Mouse (Mus musculus): ENCODE measurements around the gene Sorbs1. TPM values are rescaled to one million over a fixed set of nuclear protein-coding genes. Genes with fewer than 3 reads are reported as not detected.

Sorbs1 gene
- polyA plus RNA-seq, 1 experiment = 38.8 TPM

DNA sequence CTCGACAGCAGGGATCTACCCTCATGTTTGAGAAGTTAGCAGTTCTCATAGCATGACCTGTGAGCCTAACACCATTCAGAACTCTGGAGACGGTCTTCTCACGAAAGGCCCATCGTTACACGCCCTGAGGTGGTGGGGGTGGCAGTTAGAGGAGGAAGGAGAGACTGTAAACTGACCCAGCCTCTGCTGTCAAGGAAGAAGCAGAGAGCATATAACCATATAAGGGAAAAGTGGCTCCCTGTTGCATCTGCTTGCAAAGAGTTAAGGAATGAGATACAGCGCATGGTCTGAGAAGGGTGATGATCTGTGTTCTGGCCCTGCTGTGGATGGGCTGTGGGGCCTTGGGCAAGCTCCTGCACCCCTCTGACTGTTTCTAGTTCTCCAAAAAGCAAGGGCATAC, 50.7 kb downstream of the Sorbs1 start:
- peaks cover 18% of the 10 kb centered on the region for H3K79me2 ChIP-seq (ENCODE audit: control insufficient read depth, insufficient read depth)
- no peaks in the 10 kb centered on the region for H3K36me3 ChIP-seq (ENCODE audit: control insufficient read depth, insufficient read depth)
- no peak for TF ChIP-seq USF1 (IDR thresholded peaks at IDR 0.05; ENCODE audit: low read depth)
- peak; percentile 96 for TF ChIP-seq SRF (IDR thresholded peaks at IDR 0.05; ENCODE audit: control insufficient read depth, insufficient read length, low read depth)
- TF ChIP-seq CEBPB (IDR thresholded peaks at IDR 0.05; ENCODE audit: insufficient read depth, poor library complexity, severe bottlenecking) = peak; percentile 64; the same call in 1 of the 2 replicates
- H3ac ChIP-seq (ENCODE audit: control insufficient read depth, insufficient read length) = no peak overlapping the region
- peak overlapping the region; percentile 31 for H3K4me2 ChIP-seq (ENCODE audit: low read depth)
- H3K27me3 ChIP-seq (ENCODE audit: control insufficient read depth, insufficient read depth, insufficient read length) = no peaks in the 10 kb centered on the region
- H3K4me3 ChIP-seq = no peak overlapping the region

DNA sequence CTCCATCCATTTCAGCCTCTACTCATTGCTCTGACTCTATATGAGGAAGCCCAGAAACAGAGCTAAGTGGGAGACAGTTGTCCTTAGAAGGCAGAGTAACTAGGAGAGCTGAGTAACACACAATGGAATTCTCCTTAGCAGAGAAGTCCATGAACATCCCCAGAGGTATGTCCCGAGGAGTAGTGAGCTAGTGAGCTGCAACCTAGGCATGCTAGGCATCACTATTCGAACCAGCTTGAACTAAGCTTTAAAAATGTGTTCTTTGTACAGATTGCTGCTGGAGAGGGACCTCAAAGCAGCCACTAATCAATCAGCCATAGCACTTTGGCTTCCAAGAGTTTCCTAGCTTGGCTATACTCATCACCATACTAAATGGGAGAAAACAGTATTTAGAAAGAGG, 51.1 kb downstream of the Sorbs1 start:
- H3K36me3 ChIP-seq (ENCODE audit: control insufficient read depth, insufficient read depth) = no peaks in the 10 kb centered on the region
- no peak overlapping the region for H3ac ChIP-seq (ENCODE audit: control insufficient read depth, insufficient read length)
- peak overlapping the region; percentile 31 for H3K4me2 ChIP-seq (ENCODE audit: low read depth)
- peaks cover 18% of the 10 kb centered on the region for H3K79me2 ChIP-seq (ENCODE audit: control insufficient read depth, insufficient read depth)
- H3K27me3 ChIP-seq (ENCODE audit: control insufficient read depth, insufficient read depth, insufficient read length) = no peaks in the 10 kb centered on the region
- no peak overlapping the region for H3K4me3 ChIP-seq
- TF ChIP-seq E2F4 (IDR thresholded peaks at IDR 0.05; ENCODE audit: insufficient read depth) (no peak), USF1 (IDR thresholded peaks at IDR 0.05; ENCODE audit: low read depth) (no peak), MYOD1 (IDR thresholded peaks at IDR 0.05; ENCODE audit: control insufficient read depth in 1 of 3, insufficient read length in 2 of 3, low read depth in 2 of 3) (no peak), POLR2AphosphoS2 (IDR thresholded peaks at IDR 0.05; ENCODE audit: insufficient read length, low read depth) (no peak), MYOG (IDR thresholded peaks at IDR 0.05; ENCODE audit: control insufficient read depth in 1 of 3, insufficient read depth in 1 of 3, insufficient read length in 2 of 3, low read depth in 2 of 3) (no peak), MAX (IDR thresholded peaks at IDR 0.05; ENCODE audit: low read depth) (no peak), CEBPB (IDR thresholded peaks at IDR 0.05; ENCODE audit: insufficient read depth, poor library complexity, severe bottlenecking) (no peak), TCF3 (IDR thresholded peaks at IDR 0.05; ENCODE audit: insufficient read length, low read depth) (no peak), REST (IDR thresholded peaks at IDR 0.05; ENCODE audit: insufficient read depth, insufficient read length) (no peak), TCF12 (IDR thresholded peaks at IDR 0.05; ENCODE audit: insufficient read depth, poor library complexity, severe bottlenecking) (no peak), POLR2A (IDR thresholded peaks at IDR 0.05; ENCODE audit: insufficient read length, low read depth) (no peak), SRF (IDR thresholded peaks at IDR 0.05; ENCODE audit: control insufficient read depth, insufficient read length, low read depth) (no peak)

DNA sequence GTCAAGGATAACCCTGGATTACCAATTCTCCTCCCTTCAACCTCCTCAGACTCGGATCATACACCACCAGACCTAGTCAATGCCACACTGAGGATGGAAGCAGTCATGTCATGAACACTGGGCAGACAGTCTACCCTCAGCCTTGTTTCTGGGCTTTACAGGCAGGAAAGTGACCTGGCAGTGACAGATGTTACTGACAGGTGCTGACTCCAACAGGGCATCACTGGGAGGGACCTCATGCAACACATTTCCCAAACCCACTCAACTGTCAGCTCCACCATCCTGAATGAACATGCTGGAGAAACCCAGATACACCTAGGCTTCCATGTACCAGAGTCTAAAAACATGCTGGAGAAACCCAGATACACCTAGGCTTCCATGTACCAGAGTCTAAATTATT, 51.9 kb downstream of the Sorbs1 start:
- Histone ChIP-seq H3ac (ENCODE audit: control insufficient read depth, insufficient read length) (no peak overlapping the region), H3K27me3 (ENCODE audit: control insufficient read depth, insufficient read depth, insufficient read length) (no peaks in the 10 kb centered on the region), H3K4me3 (no peak overlapping the region), H3K79me2 (ENCODE audit: control insufficient read depth, insufficient read depth) (peaks cover 25% of the 10 kb centered on the region), H3K4me2 (ENCODE audit: low read depth) (no peak overlapping the region), H3K36me3 (ENCODE audit: control insufficient read depth, insufficient read depth) (no peaks in the 10 kb centered on the region)
- TF ChIP-seq SRF (IDR thresholded peaks at IDR 0.05; ENCODE audit: control insufficient read depth, insufficient read length, low read depth) (no peak), POLR2AphosphoS2 (IDR thresholded peaks at IDR 0.05; ENCODE audit: insufficient read length, low read depth) (no peak), POLR2A (IDR thresholded peaks at IDR 0.05; ENCODE audit: insufficient read length, low read depth) (no peak), MAX (IDR thresholded peaks at IDR 0.05; ENCODE audit: low read depth) (no peak), MYOD1 (IDR thresholded peaks at IDR 0.05; ENCODE audit: control insufficient read depth in 1 of 3, insufficient read length in 2 of 3, low read depth in 2 of 3) (peak in 2 of 3 experiments; percentile 8 to 72), E2F4 (IDR thresholded peaks at IDR 0.05; ENCODE audit: insufficient read depth) (no peak), USF1 (IDR thresholded peaks at IDR 0.05; ENCODE audit: low read depth) (no peak), MYOG (IDR thresholded peaks at IDR 0.05; ENCODE audit: control insufficient read depth in 1 of 3, insufficient read depth in 1 of 3, insufficient read length in 2 of 3, low read depth in 2 of 3) (peak in 1 of 3 experiments; percentile 49), TCF12 (IDR thresholded peaks at IDR 0.05; ENCODE audit: insufficient read depth, poor library complexity, severe bottlenecking) (no peak), CEBPB (IDR thresholded peaks at IDR 0.05; ENCODE audit: insufficient read depth, poor library complexity, severe bottlenecking) (no peak), REST (IDR thresholded peaks at IDR 0.05; ENCODE audit: insufficient read depth, insufficient read length) (no peak), TCF3 (IDR thresholded peaks at IDR 0.05; ENCODE audit: insufficient read length, low read depth) (no peak)

DNA sequence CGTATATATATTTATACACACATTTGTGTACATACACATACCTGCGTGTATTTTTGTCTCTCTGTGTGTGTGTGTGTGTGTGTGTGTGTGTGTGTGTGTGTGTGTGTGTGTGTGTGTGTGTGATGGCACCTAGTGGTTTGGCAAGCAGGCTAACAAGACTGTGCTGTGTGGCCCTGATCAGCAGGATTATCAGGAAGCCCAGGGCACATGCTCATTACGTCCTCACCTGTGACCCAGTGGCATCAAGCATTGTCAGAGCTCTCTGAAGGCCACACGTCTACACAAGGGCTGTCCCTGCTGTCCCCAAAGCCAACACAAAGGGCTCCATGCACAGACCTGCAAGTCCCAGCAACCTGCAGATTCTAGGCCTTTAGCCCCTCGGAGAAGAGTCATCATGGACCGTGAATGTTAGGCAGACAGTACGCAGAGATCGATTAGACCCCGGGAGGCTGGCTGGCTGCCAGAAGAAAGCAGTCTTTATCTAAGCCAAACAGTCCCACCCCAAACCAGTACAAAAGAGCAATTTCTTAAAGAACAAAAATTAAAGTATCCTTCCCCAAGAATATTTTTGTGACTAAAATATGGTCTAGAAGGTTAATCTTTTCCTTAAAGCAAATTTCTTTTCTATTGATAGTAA, 52.6 kb downstream of the Sorbs1 start:
- Histone ChIP-seq H3ac (ENCODE audit: control insufficient read depth, insufficient read length) (no peak overlapping the region), H3K4me3 (no peak overlapping the region), H3K36me3 (ENCODE audit: control insufficient read depth, insufficient read depth) (no peaks in the 10 kb centered on the region), H3K79me2 (ENCODE audit: control insufficient read depth, insufficient read depth) (peaks cover 25% of the 10 kb centered on the region), H3K4me2 (ENCODE audit: low read depth) (no peak overlapping the region), H3K27me3 (ENCODE audit: control insufficient read depth, insufficient read depth, insufficient read length) (no peaks in the 10 kb centered on the region)
- TF ChIP-seq MYOG (IDR thresholded peaks at IDR 0.05; ENCODE audit: control insufficient read depth in 1 of 3, insufficient read depth in 1 of 3, insufficient read length in 2 of 3, low read depth in 2 of 3) (no peak), POLR2AphosphoS2 (IDR thresholded peaks at IDR 0.05; ENCODE audit: insufficient read length, low read depth) (no peak), TCF12 (IDR thresholded peaks at IDR 0.05; ENCODE audit: insufficient read depth, poor library complexity, severe bottlenecking) (no peak), CEBPB (IDR thresholded peaks at IDR 0.05; ENCODE audit: insufficient read depth, poor library complexity, severe bottlenecking) (no peak), USF1 (IDR thresholded peaks at IDR 0.05; ENCODE audit: low read depth) (no peak), MYOD1 (IDR thresholded peaks at IDR 0.05; ENCODE audit: control insufficient read depth in 1 of 3, insufficient read length in 2 of 3, low read depth in 2 of 3) (no peak), REST (IDR thresholded peaks at IDR 0.05; ENCODE audit: insufficient read depth, insufficient read length) (no peak), SRF (IDR thresholded peaks at IDR 0.05; ENCODE audit: control insufficient read depth, insufficient read length, low read depth) (no peak), MAX (IDR thresholded peaks at IDR 0.05; ENCODE audit: low read depth) (no peak), POLR2A (IDR thresholded peaks at IDR 0.05; ENCODE audit: insufficient read length, low read depth) (no peak), E2F4 (IDR thresholded peaks at IDR 0.05; ENCODE audit: insufficient read depth) (no peak), TCF3 (IDR thresholded peaks at IDR 0.05; ENCODE audit: insufficient read length, low read depth) (no peak)

Data from myocyte (in vitro differentiated cells).